Mouse (Mus musculus): ENCODE data around the gene Ptprd.

- no peak for TF ChIP-seq CTCF (IDR thresholded peaks at IDR 0.05; ENCODE audit: insufficient read depth, low read depth, low read length)
- no peak for TF ChIP-seq POLR2A (IDR thresholded peaks at IDR 0.05; ENCODE audit: insufficient read depth, low read depth, low read length)
Observed at GRCm38 (mm10) chr4:75894871-75895270, 2316.9 kb downstream of the Ptprd start.

All from olfactory bulb, adult 2 months (tissue).